Mouse (Mus musculus) brain, embryonic 14.5 days (tissue): ENCODE results near the gene Tnrc18. TPM values are rescaled to one million over a fixed set of nuclear protein-coding genes. Genes with fewer than 3 reads are reported as not detected.

Experiments used
- DNase-seq: peaks from one replicate; pipeline ENCODE4 v3.0.0-alpha.2; 2011; ENCODE audit warnings: low read depth
- CTCF ChIP-seq: fragments of 200-500 bp; IDR thresholded peaks from 2 replicates; pipeline ENCODE4 v1.5.1; 2012; ENCODE audit warnings: inconsistent platforms, mild to moderate bottlenecking, moderate library complexity, borderline replicate concordance; ENCODE audit not compliant: insufficient read depth, insufficient read length; ENCODE audit errors: extremely low read depth
- POLR2A ChIP-seq: fragments of 200-500 bp; IDR thresholded peaks from 2 replicates; pipeline ENCODE4 v1.6.1; 2012; ENCODE audit warnings: mild to moderate bottlenecking, inconsistent platforms, borderline replicate concordance; ENCODE audit not compliant: poor library complexity, insufficient read depth, insufficient read length, severe bottlenecking; ENCODE audit errors: extremely low read depth
- polyA plus RNA-seq: library from polyadenylated mRNA; depleted of rRNA; stranded (reverse); fragments of >200 nt; gene quantifications from 2 replicates; pipeline ENCODE4 v1.2.3, GENCODE M21; 2012

The Tnrc18 gene
- polyA plus RNA-seq, 1 experiment: 101 TPM

DNA sequence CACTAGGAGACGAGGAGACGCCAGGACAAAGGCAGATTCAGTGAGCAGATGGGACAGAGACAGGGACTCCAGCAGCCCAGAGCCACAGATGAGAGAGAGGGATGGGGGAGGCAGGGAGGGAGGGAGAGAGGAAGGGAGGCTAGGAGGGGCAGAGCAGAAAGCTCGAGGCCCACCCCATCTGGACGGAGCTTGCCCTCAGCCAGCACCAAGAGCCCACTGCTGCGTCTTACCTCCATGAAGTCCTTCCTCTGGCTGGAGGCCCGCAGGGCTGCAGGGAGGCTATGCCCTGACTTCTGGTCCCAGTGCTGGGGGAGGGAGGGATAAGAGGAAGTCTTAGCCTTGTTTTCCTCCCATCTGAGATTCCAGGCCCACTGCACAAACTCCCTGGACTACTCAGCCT lies 90.7 kb downstream of the Tnrc18 start:
- no peak for DNase-seq
- TF ChIP-seq CTCF (no peak), POLR2A (no peak)

- TF ChIP-seq POLR2A (no peak), CTCF (no peak)
- DNase-seq: no peak
Measured at GRCm38 (mm10) chr5:142724265-142724664, 93.2 kb downstream of the Tnrc18 start.

DNA sequence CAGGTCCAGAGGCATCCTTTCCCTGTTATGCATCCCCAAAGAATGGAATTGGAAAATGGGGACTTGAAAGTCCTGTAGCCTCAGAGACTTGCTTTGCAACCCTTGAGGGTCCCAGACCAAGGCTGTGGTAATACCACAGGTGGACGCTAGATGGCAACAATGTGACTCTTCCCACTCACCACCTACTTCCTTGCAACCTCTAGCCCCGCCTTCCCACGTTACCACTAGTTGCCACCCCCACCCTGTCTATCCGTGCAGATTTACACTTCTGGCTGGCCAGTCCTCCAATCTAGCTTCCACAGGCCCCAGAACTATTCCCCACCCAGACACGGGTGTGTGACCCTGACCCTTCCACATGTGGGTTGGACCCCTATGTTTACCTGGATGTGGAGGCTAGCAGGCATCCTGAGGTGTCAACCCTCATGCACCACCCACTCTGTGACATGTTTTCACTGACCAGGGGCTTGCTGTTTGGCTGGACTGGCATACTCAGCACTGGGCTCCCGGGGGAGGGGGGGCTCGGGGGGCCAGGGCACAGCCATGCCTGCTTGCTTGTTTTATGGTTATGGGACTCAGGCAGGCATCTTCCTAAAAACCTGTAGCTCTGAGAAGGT lies 93.8 kb downstream of the Tnrc18 start:
- TF ChIP-seq POLR2A (no peak), CTCF (peak; percentile 90)
- DNase-seq: peak; percentile 82

DNA sequence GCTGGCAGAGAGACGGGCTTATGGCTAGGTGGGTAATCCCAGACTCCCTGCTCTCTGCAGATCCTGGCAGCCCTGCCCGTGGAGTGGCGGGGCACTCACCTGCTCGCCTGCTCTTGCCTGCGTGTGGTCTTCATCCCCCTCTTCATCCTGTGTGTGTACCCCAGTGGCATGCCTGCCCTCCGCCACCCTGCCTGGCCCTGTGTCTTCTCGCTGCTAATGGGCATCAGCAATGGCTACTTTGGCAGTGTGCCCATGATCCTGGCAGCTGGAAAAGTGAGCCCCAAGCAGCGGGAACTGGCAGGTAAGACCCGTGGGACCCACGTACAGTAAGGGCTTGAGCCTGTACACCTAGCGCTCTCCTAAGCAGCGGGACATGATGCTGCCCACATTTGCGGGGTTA lies 97.6 kb downstream of the Tnrc18 start:
- TF ChIP-seq CTCF (no peak), POLR2A (no peak)
- no peak for DNase-seq

DNA sequence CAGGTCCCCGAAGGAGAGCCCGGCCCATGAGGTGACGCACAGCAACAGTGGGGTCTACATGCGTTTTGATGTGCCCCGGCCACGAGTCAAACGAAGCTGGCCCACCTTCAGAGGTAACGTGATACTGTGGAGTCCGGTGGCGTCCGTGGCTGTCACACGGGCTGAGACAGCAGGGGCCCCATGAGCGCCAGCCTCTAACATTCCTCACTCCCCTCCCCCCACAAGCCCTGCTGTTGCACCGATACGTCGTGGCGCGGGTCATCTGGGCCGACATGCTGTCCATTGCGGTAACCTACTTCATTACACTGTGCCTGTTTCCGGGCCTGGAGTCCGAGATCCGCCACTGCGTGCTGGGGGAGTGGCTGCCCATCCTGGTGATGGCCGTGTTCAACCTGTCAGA lies 99.0 kb downstream of the Tnrc18 start:
- no peak for TF ChIP-seq CTCF
- no peak for TF ChIP-seq POLR2A
- DNase-seq: no peak

GRCm38 (mm10) chr5:142718037-142718436 lies 99.4 kb downstream of the Tnrc18 start:
- TF ChIP-seq CTCF (peak; percentile 95), POLR2A (no peak)
- peak; percentile 82 for DNase-seq

DNA sequence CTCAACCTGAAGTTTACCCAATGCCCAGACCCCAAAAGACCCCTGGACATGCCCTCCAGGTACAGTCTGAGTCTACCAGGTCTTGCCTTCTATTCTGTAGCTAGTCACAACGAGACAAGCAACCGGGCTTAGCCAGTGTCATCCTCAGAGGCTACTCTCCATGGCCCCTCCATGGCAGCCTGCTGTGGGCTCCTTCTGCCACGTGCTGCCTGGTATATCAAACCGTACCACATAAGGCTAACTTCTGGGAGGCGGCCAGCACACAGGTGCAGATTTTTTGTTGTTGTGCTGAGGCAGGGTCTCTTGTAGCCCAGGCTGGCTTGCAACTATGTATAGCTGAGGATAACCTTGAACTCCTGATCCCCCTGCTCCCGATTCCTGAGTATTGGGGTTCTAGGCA lies 101.4 kb downstream of the Tnrc18 start:
- no peak for TF ChIP-seq POLR2A
- TF ChIP-seq CTCF: no peak
- no peak for DNase-seq

- TF ChIP-seq POLR2A: no peak
- TF ChIP-seq CTCF: no peak
- DNase-seq: no peak
Measured at GRCm38 (mm10) chr5:142715059-142715458, 102.4 kb downstream of the Tnrc18 start.

DNA sequence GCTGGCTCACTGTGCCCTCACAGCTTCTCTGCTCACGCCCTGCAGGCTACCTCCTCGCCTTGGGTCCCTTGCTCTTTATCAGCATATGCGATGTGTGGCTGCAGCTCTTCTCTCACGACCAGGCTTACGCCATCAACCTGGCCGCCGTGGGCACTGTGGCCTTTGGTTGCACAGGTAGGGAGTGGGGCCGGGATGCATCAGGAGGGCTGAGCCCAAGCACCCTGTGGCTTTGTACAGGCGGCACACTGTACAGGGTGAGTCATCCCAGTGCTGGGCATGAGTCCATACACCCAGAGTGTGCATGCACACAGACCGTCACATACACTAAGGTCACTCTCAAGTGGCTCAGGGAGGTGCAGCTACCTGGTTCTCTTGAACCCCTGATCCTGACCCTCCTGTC lies 103.5 kb downstream of the Tnrc18 start:
- DNase-seq: no peak
- no peak for TF ChIP-seq CTCF
- no peak for TF ChIP-seq POLR2A

DNA sequence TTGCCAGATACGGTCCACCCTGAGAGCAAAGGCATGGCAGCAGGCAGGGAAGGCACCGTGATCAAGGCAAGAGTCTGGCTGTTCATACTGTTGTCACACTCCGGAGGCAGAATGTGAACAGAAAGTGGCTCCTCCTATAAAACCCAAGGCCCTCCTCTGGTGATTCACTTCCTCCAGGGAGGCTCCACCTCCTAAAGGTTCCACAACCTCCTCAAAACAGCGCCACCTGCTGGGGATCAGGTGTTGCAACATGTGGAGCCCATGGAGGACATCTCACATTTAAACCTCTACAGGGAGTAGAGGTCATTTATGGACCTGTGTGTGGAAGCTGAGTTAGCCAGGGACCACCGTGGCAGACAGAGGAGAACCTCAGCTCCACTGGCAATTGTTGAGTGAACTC lies 105.1 kb downstream of the Tnrc18 start:
- DNase-seq: no peak
- TF ChIP-seq CTCF (peak; percentile 35; the same call in 1 of the 2 replicates), POLR2A (no peak)

GRCm38 (mm10) chr5:142709436-142709835 lies 108.0 kb downstream of the Tnrc18 start:
- TF ChIP-seq POLR2A: no peak
- no peak for TF ChIP-seq CTCF
- no peak for DNase-seq

- no peak for TF ChIP-seq POLR2A
- no peak for TF ChIP-seq CTCF
Measured at GRCm38 (mm10) chr5:142707709-142708108, 109.8 kb downstream of the Tnrc18 start.

DNA sequence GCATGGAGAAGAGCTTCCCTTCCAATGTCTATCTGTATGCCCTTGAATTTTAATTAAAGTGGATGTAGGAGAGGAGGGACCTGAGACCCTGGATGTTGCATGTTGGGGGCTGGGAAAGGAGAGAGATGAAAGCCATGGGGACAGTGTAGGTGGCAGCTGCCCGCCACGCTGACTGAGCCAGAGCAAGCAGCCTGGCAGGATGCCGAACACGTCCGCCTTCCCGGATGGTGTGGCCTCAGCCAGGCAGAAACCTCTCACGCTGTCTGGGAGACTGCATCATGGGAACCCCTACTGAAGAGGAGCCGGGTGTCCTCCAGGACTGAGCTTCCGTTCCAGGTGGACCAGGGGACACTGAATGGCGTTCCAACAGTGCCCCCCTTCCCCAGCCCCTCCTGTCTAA lies 113.9 kb downstream of the Tnrc18 start:
- DNase-seq: peak; percentile 65

More at GRCm38 (mm10) chr5:142707709-142708108, 109.8 kb downstream of the Tnrc18 start:
- no peak for DNase-seq

GRCm38 (mm10) chr5:142702511-142703138 lies 114.8 kb downstream of the Tnrc18 start:
- TF ChIP-seq CTCF (no peak), POLR2A (no peak)
- no peak for DNase-seq

More for the DNA sequence above, 113.9 kb downstream of the Tnrc18 start:
- TF ChIP-seq POLR2A: no peak
- TF ChIP-seq CTCF: no peak
